Mouse (Mus musculus) retina, postnatal 7 days (tissue): ENCODE results near the gene Slc6a9.

Source experiments
- DNase-seq: peaks from one replicate; pipeline ENCODE4 v3.0.0-alpha.2; 2012; ENCODE audit warnings: low read depth, low spot score

Slc6a9 gene

DNA sequence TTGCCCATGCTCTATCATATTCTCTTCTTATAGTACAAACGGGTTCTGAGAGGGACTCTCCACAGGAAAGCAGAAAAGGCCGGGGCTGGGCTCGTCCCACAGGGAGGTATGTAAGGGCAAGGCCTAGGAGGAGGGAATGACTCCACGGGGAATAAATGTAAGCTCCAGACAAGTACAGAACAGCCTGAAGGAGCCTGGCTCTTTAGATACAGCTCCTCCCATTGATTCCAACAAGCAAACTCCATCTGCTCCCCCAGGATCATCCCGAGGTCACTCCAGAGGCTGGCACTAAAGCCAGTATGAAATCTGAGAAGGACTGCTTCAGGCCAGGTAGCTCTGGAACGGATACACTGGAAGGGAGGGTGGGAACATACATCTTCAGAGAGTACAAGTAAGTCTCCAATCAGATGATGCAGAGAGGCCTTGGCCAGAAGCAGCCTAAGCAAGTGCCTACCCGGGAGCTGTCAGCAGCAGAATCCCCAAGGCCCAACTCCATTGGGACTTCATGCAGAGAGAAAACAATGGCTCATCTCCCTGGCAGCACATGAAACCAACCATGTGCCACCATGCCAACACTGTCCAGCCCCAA lies 78.5 kb downstream of the Slc6a9 start:
- DNase-seq: no peak

DNA sequence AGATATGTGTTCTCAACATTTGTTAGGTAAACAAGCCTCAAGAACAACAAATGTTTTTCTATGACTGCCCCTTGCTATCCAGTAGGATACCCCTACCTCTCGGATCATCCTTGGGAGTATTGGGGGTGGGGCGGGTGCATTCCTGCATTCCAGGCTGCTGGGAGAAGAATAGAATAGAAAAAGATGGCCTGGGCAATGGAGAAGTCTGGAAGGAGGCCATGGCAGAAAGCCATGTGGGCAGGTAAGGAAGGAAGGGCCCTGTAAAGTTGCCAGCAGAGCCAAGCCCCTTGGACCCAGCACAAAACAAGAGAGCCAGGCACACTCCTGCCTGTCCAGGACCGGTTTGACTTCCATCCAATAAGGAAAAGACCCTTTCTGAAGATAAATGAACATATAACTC lies 79.1 kb downstream of the Slc6a9 start:
- DNase-seq: no peak

DNA sequence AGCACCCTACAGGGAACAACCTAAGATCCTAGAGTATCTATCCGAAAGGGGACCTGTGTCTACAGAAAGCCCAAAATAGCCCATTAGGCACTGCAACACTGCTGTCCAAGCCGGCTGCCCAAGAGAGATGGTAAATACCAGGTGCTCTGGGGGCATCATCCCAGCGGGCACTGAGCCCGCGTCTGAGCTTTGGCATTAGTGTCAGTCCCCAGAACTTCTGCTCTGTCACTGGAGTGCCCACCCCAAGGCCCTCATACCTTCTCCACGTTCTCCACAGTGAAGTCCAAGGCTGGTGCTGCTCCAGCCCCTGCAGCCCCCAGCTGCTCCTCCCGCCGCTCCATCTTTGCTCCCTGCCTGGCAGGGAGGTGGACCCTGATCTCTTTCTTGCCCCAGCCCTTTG lies 79.7 kb downstream of the Slc6a9 start:
- DNase-seq: no peak

DNA sequence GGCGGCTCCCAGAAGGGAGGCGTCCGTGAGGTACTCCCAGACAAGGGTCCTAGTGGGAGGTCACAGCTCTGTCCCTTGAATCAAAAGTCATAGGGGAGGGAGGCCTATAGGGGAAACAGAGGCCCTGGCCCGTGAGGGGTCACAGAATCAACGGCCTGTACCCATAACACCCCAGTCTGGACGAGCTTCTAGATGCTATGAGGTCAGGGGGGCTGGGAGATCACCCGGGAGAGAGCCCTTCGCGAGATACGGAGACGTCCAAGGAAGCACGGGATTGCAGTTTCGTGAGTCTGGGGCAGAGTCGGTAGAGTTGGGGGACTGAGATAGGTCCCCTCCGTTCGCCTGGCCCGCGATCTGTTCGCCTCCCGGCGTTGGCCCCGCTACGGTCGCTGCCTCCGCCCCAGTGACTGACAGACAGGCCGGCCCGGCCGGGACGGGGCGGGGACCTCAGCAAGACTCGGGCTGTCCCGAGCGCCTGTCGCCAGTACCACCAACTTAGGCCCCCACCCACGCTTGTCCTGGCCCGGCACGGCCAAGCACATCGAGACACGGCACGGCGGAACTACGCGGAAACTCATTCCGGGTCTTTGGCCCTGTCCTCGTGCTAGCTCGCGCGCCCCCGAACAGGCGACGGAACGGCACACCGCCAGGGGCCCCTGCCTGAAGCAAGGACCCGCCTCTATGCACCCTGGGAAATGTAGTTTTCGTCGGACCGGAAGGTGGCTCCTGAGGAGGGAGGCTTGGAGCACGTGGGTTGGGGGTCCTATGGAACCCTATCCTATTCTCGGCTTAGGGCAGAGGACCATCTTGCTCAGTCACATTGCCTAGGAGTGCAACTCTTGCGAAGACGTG lies 80.5 kb downstream of the Slc6a9 start, which contains the start of gene Ipo13:
Ipo13 (minus strand) TSS at position 409 of the 852 bp plus-strand sequence.
- peak; percentile 85 for DNase-seq

DNA sequence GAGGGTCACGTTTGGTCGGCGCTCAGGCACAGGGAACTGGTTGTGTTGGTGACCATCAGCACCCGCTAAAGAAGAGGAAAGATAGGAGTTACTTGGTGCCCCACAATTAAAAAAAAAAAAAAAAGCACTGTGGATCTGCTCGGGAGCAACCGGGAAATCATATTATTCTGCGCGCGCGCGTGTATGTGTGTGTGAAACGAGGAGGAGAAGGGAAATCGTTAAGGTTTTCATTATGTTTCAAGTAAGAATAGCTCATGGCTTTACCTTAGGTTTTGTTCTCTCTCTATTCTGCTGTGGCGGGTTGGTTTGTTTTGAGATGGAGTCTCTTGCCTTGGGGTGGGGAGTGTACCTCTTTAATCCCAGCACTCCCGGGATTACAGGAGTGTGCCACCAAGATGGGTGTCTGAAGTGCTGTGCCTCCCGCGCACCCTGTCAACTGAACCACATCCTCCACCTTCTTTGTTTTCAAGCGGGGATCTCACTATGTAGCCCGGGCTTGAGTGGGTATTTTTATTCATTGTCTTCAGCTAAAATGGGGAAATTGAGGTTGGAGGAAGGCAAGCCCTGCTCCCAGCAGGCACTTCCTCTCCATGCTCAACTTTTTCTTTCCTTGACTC lies 81.3 kb downstream of the Slc6a9 start:
- no peak for DNase-seq

DNA sequence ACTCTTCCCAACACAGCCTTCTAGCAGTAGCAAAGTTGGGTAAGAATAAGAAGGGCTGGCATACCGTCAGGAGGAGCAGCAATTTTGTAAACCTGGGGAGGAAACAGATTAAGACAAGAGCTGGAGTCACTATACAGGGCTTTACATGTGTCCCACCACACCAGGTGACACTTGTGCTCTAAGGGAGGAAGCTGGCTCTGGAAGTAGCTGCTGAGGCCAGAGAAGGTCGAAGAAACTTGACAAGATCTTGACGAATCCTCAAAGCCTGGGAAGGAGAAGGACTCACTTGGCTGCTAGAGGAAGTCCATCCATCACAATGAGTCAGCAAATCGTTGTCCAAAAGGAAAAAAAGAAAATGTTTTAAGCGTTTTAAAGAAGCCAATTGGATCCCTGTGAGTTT lies 82.1 kb downstream of the Slc6a9 start:
- no peak for DNase-seq

DNA sequence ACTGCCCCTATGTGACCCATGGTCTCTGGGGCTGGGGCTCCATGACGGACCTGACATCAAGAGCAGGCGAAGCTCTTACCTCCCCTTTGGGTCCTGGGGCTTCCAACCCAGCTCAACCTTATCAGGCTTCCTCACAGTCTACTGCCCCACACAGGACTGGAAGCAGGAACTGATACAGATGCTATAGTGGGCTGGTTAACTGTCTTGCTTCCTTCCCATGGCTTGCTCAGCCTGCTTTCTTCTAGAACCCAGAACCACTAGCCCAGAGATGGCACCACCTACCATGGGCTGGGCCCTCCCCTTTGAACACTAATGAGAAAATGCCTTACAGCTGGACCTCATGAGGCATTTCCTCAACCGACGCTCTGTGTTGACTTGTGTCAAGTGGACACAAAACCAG lies 83.1 kb downstream of the Slc6a9 start:
- DNase-seq: no peak

DNA sequence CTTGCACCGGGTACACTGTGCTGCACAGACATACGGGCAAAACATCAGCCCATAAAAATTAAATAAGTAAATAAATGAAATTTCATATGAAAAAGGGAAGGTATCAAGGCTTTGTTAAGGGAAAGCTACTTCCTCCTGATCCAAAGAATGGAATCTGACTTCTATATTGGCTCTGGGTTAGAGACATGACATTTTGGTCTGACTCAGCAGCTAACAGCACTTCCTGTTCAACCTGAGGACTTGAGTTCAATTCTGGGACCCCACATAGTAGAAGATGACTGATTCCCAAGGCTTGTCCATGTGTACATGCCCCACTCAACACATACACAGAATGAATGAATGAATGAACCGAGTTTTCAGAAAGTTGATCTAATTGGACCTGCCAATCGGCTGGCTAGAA lies 83.5 kb downstream of the Slc6a9 start:
- DNase-seq: no peak

DNA sequence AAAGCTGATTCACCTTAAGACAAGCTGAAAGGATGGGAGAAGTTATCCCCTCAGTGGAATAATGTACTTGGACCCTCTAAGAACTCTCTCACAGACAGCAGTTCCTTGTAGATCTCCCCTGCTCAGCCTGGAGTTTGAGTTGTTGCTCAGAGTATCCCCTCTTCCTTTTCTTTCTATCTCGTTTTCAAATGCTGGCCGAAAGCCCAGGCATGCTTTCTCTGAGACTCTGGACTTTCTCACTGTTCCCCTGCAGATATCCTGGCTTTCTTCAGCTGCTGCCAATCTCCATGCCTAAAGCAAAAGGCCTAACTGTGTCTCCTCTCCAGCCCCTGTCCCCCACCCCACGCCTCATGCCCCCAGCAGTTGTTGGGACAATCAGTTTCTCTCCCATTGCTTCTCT lies 84.0 kb downstream of the Slc6a9 start:
- no peak for DNase-seq

DNA sequence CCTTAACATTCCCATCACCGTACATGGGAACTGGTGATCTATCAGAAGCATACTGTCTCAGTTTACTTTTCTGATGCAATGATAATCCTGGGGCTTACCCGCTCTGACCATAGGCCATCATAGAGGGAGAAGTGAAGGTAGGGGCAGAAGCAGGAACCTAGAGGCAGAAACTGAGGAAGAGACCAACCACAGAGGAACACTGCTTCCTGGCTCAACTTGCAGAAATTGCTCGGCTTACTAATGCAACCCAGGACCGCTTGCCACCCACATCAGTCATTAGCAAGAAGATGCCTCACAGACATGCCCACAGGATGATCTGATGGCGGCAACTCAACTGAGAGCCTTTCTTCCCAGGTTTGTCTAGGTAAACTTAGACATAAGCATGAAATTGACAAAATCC lies 84.5 kb downstream of the Slc6a9 start:
- DNase-seq: no peak

DNA sequence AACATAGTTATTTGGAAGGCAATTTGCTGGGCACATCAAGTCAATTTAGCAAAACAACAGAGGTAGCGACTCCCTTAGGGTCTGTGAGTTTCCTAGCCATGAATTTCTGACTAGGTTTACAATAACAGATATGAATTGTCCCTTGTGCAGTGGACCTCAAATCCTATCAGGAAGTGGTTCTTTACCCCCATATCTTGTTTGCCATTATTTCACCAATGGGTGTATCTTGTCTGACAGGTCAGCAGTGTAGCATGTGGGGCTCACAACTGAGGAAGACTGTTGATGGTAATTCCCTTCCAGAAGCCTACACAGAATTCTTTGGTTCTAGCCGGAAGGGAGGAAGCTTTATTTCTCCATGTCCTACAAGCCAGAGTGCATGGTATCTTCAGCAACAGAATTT lies 87.1 kb downstream of the Slc6a9 start:
- no peak for DNase-seq

DNA sequence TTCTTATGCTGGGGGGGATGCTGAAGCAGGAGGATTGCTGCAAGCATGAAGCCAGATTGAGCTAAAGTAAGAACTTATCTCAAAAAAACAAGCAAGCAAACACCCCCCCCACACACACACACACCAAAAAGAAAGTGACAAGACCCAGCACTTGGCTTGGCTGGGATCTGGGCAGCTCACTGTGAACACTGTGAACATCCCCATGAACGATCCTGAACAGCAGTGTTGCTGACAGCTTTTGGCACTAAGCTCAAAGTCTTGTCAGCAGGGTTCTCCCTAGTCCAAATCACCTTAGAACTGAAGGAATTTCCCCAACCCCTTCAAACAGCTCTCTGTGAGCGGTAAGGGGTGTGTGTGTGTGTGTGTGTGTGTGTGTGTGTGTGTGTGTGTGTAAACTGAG lies 89.1 kb downstream of the Slc6a9 start:
- DNase-seq: no peak
